Mouse (Mus musculus) cerebellum, adult 18-20 months (tissue): ENCODE measurements around the gene Zfp704.

Experiments
- DNase-seq, 2 experiments: peaks; one replicate each; pipeline ENCODE4 v3.0.0; 2021

The Zfp704 gene

DNA sequence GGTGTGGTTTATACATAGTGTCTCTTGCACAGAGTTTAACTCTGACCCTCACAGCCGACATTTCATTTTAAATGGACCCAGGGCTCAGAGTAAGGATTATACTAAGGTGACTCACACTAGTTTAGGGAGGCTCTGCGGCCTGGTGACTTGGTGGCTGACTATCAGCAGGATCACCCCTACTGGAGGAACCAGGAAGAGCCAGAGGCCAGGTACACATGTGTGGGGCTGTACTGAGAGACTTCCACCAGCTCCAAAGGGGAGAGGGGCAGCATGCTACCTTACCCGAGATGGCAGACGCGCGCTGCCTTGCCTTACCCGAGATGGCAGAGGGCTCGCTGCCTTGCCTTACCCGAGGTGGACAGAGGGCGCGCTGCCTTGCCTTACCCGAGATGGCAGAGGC is 159.4 kb downstream of the Zfp704 start:
- no peak for DNase-seq

DNA sequence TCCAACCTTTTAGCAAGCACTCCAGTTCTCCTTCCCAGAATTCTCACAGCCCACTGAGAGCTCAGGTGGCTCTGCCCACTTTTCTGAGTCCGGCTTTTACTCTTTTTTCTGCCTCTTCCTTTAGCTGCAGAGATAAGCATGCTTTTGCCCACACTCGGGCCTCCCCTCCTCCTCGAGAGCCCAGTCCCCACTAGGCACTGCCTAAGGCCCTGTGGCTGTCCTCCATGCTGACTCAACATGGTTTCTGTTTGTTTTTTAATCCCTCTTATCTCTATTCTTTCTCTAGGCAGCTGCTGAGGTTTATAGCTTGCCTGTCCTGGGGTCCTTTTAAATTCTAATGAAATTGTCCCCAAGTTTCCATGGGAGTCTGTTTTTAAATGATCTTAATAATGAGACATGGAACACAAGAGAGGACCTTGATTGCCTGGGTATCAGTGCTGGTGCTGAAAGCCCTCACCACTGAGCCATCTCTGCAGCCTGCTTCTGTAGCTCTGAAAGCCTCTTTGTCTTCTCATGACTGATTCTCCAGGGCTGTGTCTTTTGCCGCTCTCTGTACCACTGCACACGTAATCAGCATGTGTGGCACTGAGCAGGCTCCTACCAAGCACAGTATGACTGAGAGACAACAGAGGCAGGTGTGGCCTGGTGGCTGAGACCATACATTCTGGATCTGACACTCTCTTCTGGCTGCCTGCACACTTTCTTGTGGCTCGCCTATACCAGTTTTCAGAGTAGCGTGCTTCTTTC is 160.5 kb downstream of the Zfp704 start:
- no peak for DNase-seq

DNA sequence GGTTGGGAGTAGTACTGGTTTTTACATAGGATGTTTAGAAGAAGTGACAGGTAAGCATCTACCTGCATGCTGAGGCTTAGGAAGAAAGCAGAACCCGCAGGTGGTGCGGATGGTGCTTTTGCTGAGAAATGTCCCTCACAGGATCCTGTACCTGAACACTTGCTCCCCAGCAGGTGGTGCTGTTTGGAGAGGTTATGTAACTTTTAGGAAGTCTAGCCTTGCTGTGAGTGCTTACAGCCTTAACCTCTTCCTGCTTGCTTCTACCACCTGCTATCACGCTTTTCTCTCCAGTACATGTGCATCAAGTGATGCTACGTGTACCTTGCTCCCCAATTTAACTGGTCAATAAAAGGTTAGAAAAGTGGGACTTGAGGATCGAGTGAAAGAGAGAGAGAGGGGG is 161.3 kb downstream of the Zfp704 start:
- DNase-seq: no peak

DNA sequence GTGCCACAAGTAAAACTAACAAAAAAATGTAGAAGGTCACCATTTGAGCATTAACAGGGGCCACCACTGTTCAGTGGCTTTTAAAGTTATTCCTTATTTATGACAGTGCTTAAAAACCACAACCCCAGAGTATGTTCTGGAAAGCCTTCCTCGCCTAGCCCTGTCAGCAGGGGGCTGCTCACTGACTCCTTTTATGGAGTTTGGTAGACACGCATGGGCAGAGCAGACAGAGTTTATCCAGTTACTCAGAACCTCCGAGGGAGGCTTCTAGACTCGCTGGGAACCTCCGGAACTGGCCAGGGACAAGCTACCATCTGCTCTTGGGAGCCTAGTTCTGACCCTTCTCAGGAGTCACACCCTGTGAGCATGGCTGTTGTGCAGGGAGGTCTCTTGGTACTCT is 165.3 kb downstream of the Zfp704 start:
- DNase-seq: no peak

DNA sequence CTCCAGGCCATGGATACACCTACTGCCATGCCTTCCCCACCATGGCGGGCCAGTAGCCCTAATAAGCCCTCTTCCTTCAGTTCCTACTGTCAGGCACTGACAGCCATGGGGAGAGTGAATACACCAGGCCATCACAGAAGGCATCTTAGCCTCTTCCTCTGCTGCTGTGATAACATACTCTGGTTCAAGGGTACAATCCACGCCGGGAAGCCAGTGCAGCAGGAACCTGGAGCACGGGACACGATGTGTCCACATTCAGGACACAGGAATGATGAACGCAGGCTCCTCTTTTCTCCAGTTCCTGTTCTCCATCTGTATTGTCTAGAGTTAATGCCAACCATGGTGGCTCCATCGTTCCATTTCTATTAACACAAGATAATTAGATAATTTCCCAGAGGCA is 165.9 kb downstream of the Zfp704 start:
- DNase-seq: no peak

DNA sequence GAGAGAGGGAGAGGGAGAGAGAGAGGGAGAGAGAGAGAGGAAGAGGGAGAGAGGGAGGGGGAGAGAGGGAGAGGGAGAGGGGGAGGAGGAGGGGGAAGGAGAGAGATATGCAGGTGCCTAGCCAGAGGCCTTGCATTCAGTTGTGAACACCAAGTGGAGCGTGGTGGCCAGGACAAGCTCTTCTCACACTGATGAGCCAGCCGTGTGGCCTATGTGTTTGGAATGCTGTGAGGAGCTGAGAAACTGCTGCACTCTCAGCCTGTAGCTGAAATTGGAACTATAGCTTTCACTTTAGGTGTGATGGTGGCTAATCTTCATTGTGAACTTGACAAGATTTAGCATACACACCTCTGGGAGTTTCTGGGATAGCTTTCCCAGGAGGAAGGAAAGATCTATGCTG is 166.4 kb downstream of the Zfp704 start:
- no peak for DNase-seq

DNA sequence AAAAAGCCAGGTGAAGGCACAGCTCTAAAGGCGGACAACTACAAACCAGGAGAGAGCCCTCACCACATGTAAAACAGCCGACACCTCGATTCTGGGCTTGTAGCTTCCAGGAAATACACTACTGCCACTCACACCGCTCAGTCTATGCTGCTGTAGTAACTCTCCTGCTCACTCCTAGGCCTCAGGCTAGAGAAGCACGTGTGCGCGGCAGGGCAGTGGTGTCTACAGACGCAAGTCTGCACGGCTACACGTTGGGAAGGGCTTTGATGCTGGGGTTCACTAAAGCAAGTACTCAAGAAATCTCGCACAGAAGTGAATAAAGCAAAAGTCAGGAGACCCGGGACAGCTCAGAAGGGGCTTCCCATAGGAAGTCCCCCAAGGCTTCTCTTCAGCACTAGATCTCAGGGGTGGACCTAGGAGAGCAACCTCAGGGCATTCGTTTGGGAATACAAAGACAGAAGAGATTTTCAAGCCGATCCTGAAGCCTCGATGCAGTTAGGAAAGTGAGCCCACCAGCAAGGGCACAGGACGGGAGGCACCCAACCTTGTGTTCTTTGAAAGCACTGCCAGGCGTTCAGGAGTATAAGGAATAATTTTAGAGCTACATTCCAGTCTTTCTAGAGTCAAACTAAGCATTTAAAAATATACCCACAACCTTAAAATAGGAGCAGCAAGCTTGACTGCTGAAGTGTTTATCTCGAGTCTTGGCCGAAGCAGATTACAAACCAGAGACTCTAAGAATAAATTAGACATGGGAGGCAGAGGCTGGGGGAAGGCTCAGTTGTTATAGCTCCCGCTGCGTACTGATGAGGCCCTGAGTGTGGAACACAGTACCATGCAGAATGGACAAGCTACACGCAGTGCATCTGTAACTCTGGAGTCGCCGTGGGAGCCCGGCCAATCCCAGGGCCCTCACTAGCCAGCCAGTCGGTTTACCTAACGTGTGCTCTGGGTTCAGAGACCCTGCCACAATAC is 168.0 kb downstream of the Zfp704 start:
- DNase-seq: no peak

DNA sequence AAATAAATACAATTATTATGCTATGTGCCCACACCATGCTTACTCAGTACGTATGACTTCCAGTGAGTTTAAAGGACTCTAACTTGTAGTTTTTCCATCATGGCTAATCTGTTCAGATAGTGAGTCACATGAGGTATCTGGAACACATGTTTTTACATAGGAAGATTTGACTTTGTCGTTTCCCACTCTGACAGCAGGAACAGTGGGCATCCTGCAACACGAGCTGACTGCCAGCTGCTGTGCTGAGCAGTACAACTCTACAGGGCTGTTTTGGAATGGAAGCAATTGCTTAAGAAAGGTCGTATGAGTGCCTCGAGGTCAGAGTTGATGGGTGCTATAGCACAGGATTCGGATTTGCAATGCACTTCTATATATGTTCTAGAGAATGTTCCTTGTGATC is 169.4 kb downstream of the Zfp704 start:
- DNase-seq: no peak

DNA sequence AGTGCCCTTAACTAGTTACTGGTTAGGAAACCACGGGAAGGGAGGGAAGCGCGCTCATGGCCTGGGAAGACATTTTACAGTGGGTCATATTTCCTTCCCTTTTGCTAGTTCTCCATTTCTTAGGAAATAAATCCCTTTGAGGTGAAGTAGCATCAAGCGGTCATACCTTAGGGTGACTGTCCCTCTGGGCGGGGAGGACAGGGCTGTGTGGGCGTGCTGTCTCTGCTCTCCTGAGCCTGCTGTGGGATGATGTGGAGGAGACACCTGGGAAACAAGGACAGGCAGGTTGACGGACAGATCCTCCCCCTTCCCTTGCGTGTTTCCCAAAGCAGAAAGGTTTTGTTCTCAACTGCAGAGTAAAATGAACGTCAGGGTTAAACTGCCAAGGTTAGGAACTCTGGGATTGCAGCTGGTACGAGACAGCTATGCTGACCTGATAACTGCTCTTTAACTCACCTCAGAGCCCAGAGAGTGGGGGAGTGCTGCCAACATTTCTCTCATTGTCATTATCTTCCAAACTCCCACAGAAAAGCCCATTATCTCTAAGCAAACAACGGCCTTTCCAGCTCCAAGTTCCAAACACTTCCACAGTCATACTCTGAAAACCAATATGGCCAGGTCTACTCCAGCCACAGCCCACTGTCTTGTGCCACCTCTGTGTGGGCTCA is 170.1 kb downstream of the Zfp704 start:
- no peak for DNase-seq

DNA sequence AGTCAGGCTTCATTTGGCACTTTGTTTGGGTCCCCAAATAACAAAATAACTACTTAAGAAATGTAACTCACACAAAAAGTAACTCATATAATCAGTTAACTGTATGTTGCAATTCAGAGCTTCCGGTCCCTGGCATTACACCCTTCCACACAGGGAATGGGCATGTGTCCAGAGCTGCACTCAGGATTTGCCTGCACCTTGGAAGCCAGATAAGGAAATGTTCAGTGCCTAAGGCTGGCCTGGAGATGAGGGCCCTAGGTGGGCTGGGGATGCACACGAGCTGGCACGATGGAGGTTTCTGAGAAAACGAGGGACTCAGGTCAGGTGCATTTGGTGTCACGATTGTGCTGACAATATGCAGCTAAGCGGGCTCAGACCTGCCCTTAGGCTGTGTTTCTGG is 173.6 kb downstream of the Zfp704 start:
- no peak for DNase-seq

DNA sequence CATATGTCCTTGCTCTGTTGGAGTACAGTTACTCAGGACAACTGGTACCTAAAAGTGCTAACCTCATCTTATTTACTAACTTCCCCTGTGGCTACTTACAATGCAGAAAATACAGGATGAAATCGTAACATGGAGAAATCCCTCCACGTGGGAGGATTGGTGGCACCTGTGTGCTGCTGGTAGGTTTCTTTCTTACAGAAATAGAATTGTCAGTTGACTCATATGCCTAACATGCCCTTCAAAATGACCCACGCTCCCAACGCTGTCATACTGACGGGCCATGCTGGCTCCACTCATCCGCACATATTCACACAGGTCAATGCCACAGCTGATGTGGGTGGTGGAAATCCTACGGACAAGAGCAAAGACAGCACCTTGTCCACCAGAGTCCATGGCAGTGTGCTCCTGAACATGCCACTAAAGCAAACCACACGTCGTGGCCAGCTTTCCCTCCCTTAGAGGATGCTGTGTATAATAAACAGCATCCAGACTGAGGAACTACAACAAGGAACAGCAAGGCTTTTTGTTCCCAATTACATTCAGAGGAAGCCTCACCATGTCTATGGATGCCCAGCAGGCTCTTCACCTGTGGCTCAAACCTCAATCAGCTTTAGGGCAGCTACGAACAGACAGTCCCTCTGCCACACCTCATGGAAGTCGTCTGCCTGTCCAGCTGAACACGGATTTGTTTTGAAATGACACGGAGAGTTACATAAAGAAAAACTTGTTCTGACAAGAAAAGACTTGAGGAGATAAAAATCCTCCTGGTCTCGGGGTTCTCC is 175.3 kb downstream of the Zfp704 start:
- DNase-seq: no peak

DNA sequence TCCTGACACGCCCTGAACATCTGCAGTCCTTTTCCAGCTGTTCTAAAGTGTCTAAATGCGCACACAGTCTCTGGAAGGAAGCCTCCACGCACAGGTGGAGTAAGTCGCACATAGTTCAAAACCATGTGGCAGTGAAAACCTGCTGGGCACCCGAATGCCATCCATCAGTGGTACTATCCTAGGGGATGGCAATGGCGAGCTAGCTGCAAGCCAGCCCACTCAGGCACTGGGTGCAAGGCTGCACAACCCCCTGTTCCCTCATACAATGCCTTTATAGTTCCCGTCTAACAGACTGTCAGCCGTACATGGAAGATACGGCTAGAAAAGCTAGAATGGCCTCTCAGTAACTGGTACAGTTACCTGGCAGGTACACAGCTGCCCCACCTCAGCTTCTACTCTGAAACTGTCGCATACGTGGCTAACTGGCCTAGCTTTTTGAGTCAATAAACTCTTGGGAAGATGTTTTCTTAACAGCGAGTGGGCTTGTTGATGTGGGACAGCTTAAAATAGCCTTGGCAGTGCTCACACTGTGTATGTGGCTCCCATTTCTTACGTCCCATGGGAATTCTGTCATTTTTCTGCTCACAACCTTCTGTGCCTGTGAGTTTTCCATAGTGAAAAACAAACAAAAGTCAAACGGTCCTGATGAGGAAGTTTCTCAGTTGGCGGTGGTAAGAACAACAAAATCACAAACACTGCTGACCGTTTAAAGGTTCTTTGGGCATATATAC is 176.9 kb downstream of the Zfp704 start:
- DNase-seq: no peak

DNA sequence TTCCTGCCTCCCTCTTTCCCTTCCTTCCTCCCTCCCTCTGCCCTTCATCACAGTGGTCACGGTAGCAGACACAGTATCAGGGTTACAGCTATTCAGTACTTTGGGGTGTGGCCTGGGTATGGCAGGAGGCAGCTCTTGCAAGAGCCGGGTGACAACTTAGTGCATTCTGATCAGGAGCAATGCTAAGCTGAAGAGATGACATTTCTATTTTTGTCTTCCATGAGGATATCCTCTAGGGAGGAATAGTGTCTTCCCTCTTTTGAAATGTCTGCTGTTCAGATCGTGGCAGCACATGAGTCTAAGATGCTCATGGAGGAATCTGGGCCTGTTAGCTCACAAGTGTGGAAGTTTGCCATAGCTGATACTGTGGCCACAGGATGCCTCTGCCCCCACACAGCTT is 177.7 kb downstream of the Zfp704 start:
- no peak for DNase-seq

DNA sequence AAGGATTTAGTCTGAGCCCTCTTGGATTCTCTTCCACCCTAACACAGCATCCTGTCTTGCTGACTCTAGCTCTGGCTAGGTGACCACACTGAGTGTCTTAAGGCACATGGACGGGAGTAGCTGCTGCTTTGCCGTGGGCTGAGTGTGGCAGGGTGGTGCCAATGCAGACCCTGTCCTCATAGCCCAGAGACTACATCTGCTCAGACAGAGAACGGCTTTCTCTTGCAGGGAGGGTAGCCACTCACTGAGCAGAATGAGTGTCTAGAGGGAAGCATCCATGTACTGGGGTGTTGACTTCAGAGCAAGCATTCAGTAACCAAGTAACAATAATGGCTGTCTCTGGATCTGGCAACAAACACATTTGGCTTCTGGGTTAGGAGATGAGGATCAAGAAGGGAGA is 179.9 kb downstream of the Zfp704 start:
- DNase-seq: no peak

DNA sequence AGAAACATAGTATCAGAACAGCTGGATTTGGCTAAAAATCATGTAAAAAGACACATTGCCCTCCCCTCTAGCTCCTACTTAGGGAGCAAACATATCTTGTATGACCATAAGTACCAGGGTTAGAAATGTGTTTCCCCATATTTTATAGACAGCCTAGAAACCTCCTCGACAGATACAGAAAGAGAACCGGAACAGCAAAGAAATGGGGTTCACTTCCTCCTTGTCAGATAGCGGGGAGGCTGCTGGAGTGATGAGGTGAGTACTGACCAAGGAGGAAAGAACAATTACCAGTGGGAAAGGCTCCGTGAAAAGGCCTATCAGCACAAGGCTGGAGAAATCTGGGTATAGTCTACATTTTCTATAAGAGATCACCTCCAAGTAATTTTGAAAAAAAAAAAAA is 182.1 kb downstream of the Zfp704 start:
- no peak for DNase-seq

DNA sequence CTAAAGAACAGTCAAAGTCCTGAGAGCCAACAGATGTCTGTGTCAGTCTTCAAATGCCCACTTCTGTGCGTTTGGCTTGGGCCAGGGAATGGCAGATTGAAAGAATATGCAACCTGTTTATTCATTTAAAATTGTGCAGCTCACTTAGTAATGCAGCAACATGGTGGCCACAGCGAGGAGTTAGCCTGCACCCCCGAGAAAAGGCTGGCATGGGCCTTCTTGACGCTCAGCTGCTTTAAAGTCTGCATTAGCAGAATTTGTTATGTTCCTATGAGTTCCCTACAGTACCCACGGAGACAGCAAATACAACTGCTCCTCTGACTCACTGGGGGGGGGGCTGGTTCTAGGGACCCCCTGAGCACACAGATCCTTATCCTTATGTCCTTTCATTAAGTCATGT is 184.2 kb downstream of the Zfp704 start:
- no peak for DNase-seq

DNA sequence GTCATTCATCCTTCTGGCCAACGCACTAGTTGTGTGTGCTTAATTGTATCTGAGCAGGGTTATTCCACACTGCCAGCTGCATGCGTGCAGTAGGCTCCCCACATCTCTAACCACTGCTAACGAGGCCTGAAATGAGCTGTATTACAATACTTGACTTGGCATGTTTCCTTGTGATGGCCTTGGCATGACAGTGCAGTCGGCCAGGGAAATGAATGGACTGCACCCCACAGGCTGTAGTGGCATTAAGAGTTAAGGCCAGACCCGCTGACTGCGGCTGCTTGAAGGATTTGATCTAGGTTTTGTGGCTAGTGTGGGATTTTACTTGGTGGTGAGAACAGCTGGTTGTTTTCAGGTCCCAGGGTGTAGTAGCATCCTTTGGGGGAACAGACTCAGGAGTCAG is 185.2 kb downstream of the Zfp704 start:
- no peak for DNase-seq

DNA sequence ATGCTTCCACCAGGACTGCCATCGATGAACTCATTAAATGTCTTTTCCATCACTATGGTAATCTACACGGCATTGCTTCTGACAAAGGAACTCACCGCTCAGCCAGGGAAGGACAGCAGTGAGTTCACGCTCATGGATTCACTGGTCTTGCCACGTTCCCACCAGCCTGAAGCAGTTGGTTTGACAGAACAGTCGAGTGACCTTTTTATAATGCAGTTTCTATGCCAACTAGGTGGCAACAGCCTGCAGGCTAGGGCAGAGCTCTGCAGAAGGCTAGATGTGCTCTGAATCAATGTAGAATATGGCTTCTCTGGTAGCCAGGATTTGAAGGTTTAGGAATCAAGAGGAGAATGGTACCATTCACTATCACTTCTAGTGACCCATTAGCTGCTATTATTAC is 186.2 kb downstream of the Zfp704 start:
- no peak for DNase-seq

DNA sequence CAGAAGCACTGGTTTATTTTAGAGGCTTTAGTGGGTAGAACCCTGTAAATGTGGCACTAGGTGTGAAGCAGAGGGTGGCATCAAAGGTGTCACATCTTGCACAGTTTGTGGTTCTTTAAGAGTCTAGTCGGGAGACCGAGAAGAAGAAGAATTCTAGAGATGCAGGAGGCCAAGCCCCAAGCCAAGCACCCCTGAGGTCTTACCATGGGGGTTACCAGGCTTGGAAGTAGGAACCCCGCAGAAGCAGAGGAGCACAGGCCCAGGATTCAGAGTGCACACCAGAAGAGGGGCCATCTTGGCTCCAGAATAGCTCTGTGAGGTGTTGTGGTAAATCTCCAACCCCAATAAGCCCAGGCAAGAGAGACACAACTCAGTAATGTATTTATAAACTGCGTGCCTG is 201.0 kb downstream of the Zfp704 start:
- DNase-seq: no peak

DNA sequence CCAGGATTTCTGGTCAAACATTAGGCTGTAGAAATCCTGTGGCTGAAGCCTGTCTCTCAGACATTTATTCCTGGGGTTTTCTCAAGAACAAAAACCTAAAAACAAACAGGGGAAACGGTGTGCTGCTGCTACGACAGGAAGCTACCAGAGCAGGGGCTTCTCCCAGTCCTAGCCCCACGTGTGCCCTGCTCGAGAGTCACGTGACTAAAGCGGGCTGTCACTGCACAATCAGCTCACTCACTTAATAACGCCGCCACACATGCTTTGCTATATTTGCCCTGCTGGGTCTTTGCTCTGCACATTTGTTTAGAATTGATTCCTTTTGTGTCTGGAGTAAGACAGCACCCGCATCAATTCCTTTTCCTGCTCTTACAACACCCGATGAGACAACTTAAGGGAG is 202.1 kb downstream of the Zfp704 start:
- no peak for DNase-seq

DNA sequence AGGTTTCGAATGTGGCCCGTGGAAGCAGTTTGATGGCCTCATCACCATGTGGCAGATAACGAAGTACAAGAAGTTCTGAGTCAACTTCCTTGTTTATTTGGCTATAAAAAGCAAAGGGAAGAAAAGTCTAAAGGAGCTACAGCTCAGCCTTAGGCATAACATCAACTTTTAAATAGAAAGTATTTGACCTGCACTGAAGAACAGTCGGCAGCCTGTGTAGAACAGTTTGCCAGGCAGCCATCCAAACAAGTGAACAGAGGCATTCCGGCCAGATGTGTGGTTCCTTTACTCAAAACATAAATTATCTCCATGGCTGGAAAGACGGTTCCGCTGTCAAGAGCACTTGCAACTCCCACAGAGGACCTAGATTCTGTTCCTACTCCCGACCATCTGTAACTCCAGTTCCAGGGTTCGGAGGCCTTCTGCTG is 202.8 kb downstream of the Zfp704 start:
- DNase-seq: no peak

DNA sequence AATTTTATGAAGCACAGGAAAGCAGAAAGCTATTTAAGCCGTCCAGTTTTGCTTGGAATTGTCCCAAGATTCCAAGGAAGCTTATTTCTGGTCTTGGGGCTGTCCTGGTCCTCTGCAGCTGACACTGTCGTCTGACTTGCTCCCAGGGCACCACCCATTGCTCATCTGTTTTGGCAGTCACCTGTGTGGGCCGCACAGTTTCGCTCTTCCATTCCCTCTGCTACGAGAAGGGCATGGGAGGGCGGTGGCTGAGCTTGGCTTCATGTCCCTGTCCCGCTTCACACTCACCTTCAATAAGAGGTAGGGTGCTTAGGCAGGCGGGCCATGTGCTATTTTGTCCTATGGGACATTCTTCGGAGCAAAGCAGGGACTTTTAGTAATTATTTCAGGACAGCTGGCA is 204.5 kb downstream of the Zfp704 start:
- DNase-seq: no peak
